Mouse (Mus musculus): ENCODE measurements around the gene Dnajb14.
"Not testable (repeated sequence)": the region's sequence is repeated elsewhere in the genome, so short reads cannot be mapped to it uniquely, and the experiment has no call there.

Gene Dnajb14

DNA sequence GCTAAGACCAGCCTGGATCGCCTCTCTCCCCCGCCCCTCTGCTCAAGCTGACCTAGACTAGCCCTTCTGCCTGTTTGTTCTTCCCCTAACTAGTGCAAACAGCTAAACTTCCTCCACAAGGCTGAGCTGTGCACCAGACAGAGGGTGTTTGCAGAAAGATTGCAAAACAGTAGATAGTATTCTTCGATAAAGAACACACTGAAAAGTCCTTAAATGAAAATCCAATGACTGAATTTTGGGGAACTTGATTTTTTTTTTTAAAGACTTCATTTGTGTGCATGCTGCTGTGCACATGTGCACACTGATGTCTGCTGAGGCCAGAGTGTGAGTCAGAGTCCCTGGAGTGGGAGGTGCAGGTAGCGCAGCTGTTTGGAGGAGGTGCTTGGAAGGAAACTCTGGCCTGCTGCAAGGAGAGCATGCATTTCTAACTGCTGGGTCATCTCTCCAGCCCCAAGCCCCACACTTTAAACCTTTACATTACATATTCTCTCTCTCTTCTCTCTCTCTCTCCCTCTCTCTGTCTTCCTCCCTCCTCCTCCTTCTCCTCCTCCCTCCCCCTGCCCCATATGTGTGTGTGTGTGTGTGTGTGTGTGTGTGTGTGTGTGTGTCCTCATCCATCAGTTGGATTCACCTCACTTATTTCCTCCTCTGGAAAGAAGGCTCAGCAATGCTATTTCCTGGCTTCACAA lies 84.9 kb downstream of the Dnajb14 start:
- peak; percentile 41 for DNase-seq (ENCODE audit: inconsistent ontology term)

DNA sequence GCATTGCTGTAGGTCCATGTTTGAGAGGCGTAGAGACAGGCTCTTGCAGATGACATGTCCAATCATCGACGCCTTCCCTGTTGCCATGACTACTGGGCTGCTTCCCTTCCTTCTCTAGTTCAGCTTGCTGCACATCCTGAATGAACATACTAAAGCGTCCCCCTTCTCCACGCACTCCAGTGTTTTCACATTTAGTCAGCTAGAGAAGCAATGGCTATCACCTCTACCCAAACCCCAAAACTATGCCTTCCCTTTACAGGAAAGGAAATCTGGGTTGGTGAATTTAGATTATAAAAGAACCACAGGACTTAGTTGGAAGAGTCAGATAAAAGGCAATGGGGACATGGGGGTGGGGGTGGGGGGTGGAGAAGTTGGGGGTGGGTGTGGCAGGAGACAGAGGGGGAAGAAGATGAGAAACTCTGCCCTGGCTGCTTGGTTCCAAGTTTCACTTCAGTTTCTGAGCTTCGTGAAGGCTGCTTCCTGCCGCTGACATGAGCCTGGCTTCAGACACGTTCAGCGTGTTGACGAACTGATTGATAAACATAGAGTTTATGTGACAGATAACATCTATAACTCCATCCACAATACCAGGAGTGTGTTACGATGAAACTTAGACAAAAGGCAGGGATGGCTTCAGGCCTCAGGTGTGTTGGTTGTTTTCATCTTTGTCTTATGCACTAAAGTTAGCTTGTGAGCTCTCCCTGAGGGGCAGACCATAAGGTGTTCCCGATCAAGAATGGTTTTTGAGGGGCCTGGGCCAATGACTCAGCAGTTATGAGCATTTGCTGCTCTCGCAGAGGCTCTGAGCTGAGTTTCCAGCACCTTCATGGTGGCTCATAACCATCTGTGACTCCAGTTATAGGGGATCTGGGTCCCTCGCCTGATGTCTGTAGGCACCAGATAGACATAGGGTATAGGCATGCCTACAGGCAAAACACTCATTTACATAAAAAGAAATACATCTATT lies 85.7 kb downstream of the Dnajb14 start:
- peak; percentile 29 for DNase-seq (ENCODE audit: inconsistent ontology term)

DNA sequence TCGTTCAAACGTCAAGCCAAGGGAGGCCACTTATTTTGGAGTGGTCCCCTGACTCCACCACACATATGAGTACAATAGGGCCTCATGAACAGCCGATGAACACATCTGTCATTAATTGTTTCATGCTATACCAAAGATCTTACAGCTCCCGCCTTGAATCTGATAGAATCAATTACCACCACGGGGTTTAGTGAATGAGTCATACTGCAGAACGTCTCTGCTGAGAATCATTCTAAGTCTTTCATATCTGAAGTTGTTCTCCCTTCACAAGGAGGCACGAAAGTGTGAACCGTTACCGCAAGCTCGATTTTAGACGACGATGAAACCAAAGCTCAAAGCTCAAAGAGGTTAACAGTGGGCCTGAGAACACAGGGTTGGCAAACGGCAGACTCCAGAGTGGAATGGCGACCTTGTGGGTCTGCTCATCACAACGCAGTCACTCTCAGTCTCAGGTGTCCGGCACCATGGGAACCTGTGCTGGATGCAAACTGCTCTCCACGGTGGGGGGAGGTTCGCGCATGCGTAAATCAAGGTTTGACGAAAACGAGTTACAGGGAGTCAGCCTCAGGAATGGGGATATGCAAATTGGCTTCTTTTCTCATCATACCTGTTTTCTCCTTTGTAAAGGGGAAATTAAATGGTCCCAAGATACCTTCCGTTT lies 86.9 kb downstream of the Dnajb14 start:
- DNase-seq (ENCODE audit: inconsistent ontology term): no peak

DNA sequence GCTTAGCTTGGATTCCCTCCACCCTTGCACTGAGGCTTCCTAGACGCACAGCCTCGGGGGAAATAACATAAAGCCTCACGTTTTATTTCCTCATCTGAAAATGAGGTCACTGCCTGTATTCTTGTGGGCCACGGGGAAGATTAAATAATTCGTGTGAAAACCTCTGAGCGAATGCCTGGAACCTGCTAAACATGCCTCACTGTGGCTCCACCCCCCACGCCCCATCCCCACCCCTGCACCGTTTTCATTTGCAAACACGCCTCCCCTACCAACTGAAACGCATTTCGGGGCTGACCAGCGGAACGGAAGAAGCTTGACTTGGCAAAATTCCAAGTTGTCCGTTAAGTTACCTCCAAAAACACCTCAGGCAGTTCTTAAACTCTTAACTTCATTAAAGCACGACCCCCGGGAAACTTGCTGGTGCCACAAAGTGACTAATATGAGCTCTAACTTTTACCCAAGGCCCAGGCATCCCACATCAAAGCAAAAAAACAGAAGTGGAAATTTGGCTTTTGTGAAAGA lies 88.1 kb downstream of the Dnajb14 start:
- DNase-seq (ENCODE audit: inconsistent ontology term): peak; percentile 50

DNA sequence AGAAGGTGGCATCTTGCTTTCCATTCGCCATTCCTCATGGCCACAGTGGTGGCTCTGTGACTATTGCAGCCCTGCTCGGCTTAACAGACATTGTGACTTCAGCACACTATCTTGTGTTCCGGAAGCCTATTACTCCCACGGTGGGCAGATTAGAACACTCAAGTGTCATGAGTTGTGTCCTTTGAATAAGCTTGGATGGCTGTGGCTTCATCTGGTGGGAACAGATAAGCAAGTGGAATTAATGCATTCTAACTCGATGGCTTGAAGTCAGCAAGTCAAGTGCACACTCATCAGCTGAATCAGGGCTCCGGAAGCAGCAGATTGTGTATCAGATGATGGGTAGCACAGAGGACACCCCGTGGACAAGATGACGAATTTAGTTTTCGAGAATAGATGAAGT lies 90.4 kb downstream of the Dnajb14 start:
- DNase-seq (ENCODE audit: inconsistent ontology term): no peak

DNA sequence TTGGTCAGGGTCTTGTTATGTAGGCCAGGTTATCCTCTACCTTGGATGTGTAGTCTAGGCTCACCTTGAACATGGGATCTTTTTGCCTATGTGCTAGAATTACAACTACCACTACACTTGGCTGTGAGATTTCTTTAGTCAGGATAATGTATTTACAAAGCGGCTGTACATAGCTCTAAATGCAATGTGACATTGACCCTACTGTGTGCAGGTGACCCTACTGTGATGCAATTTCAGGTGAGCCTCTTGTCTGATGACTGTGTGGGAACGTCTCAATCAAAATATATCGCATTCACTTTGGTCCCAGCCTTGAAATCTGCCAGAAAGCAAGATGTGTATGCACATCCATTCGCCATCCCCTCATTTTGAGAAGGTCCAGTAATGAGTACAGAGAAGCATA lies 90.9 kb downstream of the Dnajb14 start:
- DNase-seq (ENCODE audit: inconsistent ontology term): no peak

DNA sequence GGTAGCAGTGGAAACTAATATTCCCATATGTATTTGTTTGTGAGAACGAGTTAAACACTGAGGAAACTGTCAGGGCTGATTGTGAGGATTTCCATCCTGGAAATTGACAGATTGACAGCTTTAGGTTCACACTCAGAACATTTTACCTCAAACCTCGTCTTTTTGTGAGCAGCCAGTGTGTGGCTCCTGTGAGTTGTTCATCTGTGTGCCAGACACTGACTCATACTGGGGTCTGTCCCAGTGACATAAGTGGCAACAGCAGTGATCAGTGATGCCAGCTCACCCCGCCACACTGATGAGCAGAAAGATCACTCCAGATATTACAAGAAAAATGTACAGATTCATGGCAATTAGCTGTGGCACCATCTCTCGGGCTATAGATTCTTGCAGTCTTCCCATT lies 92.0 kb downstream of the Dnajb14 start:
- DNase-seq (ENCODE audit: inconsistent ontology term): no peak

DNA sequence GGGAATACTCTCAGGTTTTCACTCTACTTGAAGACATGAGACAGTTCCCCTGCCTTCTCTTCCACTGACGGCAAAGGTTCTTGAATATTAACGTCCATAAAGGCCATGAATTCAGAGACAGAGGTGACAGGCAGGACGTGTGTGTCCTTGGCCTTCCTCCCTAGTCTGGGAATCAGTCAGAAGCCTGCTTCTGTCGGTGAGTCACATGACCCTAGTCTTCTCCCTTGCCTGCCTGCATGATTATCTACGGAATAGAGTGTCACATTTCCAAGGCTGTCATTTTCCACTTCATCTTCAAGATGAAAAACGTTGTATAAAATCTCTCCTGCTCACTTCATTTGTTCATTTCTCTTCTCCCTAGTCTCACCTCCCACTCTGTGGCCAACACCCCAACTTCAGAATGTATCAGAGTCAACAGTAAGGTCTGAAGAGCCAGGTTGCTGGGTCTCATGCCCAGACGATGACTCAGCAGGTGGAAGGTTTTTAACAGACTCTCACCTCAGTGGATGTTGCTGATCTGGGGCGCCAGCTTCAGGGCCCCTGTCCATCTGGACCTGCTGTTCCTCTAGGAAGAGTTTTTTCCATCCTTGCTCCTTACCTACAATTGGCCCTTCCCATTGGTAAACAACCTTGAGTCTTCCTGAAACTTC lies 94.4 kb downstream of the Dnajb14 start:
- DNase-seq (ENCODE audit: inconsistent ontology term): no peak

DNA sequence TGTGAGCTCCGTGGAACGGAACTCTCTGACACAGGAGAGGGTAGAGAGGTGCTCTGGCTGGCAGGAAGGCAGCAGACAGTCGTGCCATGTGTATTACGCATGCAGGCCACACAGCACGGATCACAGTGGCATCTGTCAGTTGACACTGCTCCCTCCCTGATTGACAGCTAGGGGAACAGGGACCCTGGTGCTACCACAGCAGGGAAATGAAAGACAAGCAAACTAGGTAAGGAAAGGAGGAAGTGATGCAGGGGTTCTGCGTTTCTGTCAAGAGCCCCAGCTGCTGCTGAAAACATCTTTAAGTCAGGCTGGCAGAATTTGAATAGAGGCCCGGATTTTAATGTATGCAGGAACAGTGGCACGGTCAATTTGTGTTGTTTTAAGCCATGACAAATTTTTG lies 96.0 kb downstream of the Dnajb14 start:
- DNase-seq (ENCODE audit: inconsistent ontology term): no peak

DNA sequence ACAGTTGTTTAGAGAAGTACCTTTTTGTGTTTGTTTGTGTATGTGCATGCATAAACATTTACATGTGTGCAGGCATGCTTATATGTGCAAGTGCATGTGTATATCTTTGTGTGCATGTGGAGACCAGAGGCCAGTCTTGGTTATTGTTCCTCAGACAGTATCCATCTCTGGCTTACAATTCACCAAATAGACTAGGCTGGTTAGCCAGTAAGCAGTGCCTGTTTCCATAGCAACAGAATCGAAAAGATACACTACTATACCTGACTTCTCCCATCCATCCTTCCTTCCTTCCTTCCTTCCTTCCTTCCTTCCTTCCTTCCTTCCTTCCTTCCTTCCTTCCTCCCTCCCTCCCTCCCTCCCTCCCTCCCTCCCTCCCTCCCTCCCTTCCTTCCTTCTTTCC lies 96.5 kb downstream of the Dnajb14 start:
- not testable (repeated sequence) for DNase-seq (ENCODE audit: inconsistent ontology term)
